Mouse (Mus musculus) neural tube, embryonic 13.5 days (tissue): ENCODE data around the gene Spata3. TPM values are rescaled to one million over a fixed set of nuclear protein-coding genes. Genes with fewer than 3 reads are reported as not detected.

Source experiments
- ATAC-seq: fragments of 200-750 bp; cut with Nextera tagmentation; 2 replicates; pipeline ENCODE4 v1.8.0; 2017; ENCODE audit warnings: low read depth, mild to moderate bottlenecking, moderate TSS enrichment, moderate library complexity
- H3K27ac ChIP-seq: fragments of 300-500 bp; sonication (generic); replicated peaks from 2 replicates; pipeline ENCODE4 v1.5.1; 2015; ENCODE audit warnings: moderate library complexity, mild to moderate bottlenecking, inconsistent platforms
- H3K27me3 ChIP-seq: fragments of 300-500 bp; sonication (generic); 2 replicates; pipeline ENCODE4 v1.6.1; 2015; ENCODE audit warnings: mild to moderate bottlenecking, inconsistent platforms
- H3K36me3 ChIP-seq: fragments of 300-500 bp; sonication (generic); 2 replicates; pipeline ENCODE4 v1.6.1; 2015; ENCODE audit warnings: mild to moderate bottlenecking, inconsistent platforms
- H3K4me1 ChIP-seq: fragments of 300-500 bp; sonication (generic); replicated peaks from 2 replicates; pipeline ENCODE4 v1.6.1; 2015; ENCODE audit warnings: inconsistent platforms
- H3K4me2 ChIP-seq: fragments of 300-500 bp; sonication (generic); 2 replicates; pipeline ENCODE4 v1.6.1; 2015; ENCODE audit warnings: inconsistent platforms, mild to moderate bottlenecking, moderate library complexity
- H3K4me3 ChIP-seq: fragments of 300-500 bp; sonication (generic); 2 replicates; pipeline ENCODE4 v1.5.1; 2015; ENCODE audit warnings: mild to moderate bottlenecking, inconsistent platforms
- H3K9ac ChIP-seq: fragments of 300-500 bp; sonication (generic); 2 replicates; pipeline ENCODE4 v1.6.1; 2015; ENCODE audit warnings: moderate library complexity, mild to moderate bottlenecking, inconsistent platforms
- H3K9me3 ChIP-seq: fragments of 300-500 bp; sonication (generic); 2 replicates; pipeline ENCODE4 v1.6.1; 2016; ENCODE audit warnings: inconsistent platforms
- WGBS: fragments of 180-500 bp; shearing (Covaris S2); methylation state at CpG from one replicate; pipeline ENCODE4 v1.1.7; 2015; 5-methylcytosine and 5-hydroxymethylcytosine counted together
- polyA plus RNA-seq: library from polyadenylated mRNA; unstranded; fragments of >200 nt; fragmentation: Nextera tagmentation; extraction: Ambion mirVana; gene quantifications from 2 replicates; pipeline ENCODE4 v1.2.1, GENCODE M21; 2015

Gene Spata3
- polyA plus RNA-seq, 1 experiment from 2014 or later: not detected

GRCm38 (mm10) chr1:86040131-86040530 lies 23.5 kb downstream of the Spata3 start:
- H3K4me3 ChIP-seq: no peak overlapping the region
- H3K9me3 ChIP-seq: peaks cover 11% of the 10 kb centered on the region
- H3K36me3 ChIP-seq: no peaks in the 10 kb centered on the region
- no peak for ATAC-seq
- no peak overlapping the region for H3K9ac ChIP-seq
- no peaks in the 10 kb centered on the region for H3K4me1 ChIP-seq
- H3K27ac ChIP-seq: no peak overlapping the region
- peaks cover 22% of the 10 kb centered on the region for H3K27me3 ChIP-seq
- WGBS: 59% methylated on average over 4 of the region's 4 CpGs
- no peak overlapping the region for H3K4me2 ChIP-seq

DNA sequence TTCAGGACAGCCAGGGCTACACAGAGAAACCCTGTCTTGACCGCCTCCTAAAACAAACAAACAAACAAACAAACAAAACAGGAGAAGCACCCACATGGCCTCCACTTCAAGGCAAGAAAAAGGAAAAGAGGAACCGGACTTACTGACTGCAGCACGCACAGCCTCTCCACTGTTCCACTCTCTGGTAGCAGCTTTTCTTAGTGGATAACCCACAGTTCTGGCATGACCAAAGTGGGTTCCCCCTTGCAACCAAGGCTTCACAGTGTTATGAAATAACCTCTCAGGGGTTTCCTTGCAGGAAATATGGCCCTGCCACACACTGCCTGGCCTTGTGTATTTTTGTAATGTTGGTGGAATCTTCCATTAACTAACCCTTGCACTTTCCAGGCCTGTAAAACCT lies 24.2 kb downstream of the Spata3 start:
- Histone ChIP-seq H3K9me3 (peaks cover 11% of the 10 kb centered on the region), H3K4me3 (no peak overlapping the region), H3K27ac (no peak overlapping the region), H3K27me3 (peaks cover 29% of the 10 kb centered on the region), H3K4me2 (no peak overlapping the region), H3K36me3 (no peaks in the 10 kb centered on the region), H3K9ac (no peak overlapping the region), H3K4me1 (no peaks in the 10 kb centered on the region; the same call in 1 of the 2 replicates)
- no peak for ATAC-seq
- WGBS: 91% methylated on average over 3 of the region's 3 CpGs

GRCm38 (mm10) chr1:86045056-86045455 lies 28.4 kb downstream of the Spata3 start:
- H3K4me1 ChIP-seq: peaks cover 12% of the 10 kb centered on the region
- no peak overlapping the region for H3K9ac ChIP-seq
- H3K27ac ChIP-seq: no peak overlapping the region
- H3K4me2 ChIP-seq: peak overlapping the region; percentile 91
- H3K27me3 ChIP-seq: peaks cover 59% of the 10 kb centered on the region
- peaks cover 11% of the 10 kb centered on the region for H3K9me3 ChIP-seq
- 64% methylated on average over 4 of the region's 4 CpGs for WGBS
- ATAC-seq: no peak
- H3K36me3 ChIP-seq: no peaks in the 10 kb centered on the region
- H3K4me3 ChIP-seq: peak overlapping the region; percentile 58; the same call in 1 of the 2 replicates

GRCm38 (mm10) chr1:86045848-86046805 lies 29.5 kb downstream of the Spata3 start, which contains the start of gene 2810459M11Rik:
Gene 2810459M11Rik (plus strand): TSS chr1:86045863.
- WGBS: under 1% methylated on average over 110 of the region's 110 CpGs
- ATAC-seq: peak; percentile 82
- Histone ChIP-seq H3K9me3 (peaks cover 10% of the 10 kb centered on the region), H3K36me3 (no peaks in the 10 kb centered on the region), H3K4me1 (peaks cover 12% of the 10 kb centered on the region), H3K4me3 (peak within 1 kb of the TSS; percentile 58), H3K27me3 (peaks cover 59% of the 10 kb centered on the region), H3K4me2 (peak within 1 kb of the TSS; percentile 91), H3K9ac (peak within 1 kb of the TSS; percentile 80), H3K27ac (no peak within 1 kb of the TSS)

- 11% methylated on average over 24 of the region's 24 CpGs for WGBS
Measured at GRCm38 (mm10) chr1:86046833-86047563, 30.4 kb downstream of the Spata3 start.

DNA sequence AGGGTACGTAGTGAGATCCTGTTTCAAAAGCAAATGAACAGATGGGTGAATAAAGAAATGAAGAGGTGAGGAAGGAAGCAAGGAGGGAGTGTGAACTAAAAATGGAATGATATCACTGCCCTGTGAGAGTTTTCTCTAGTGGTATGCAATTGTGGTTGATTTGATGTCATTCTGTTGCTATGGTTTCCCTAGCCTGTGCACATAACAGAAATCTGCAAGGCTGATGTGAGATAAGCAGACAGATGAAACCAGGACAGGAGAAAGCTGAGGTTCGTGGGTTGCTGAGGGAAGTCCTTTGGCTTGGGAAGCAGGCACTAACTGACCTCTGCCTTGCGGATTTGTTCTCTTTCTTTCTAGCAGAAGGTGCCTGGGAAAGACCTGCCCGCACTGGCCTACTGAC lies 31.6 kb downstream of the Spata3 start:
- no peak overlapping the region for H3K27ac ChIP-seq
- no peak overlapping the region for H3K4me2 ChIP-seq
- peaks cover 55% of the 10 kb centered on the region for H3K27me3 ChIP-seq
- no peaks in the 10 kb centered on the region for H3K9me3 ChIP-seq
- H3K9ac ChIP-seq: no peak overlapping the region
- ATAC-seq: no peak
- H3K4me3 ChIP-seq: no peak overlapping the region
- H3K4me1 ChIP-seq: peaks cover 12% of the 10 kb centered on the region
- no peaks in the 10 kb centered on the region for H3K36me3 ChIP-seq
- 89% methylated on average over 4 of the region's 4 CpGs for WGBS

More at GRCm38 (mm10) chr1:86046833-86047563, 30.4 kb downstream of the Spata3 start:
- no peak overlapping the region; the same call in 1 of the 2 replicates for H3K9ac ChIP-seq
- peak overlapping the region; percentile 58 for H3K4me3 ChIP-seq
- peak overlapping the region; percentile 91 for H3K4me2 ChIP-seq
- peak; percentile 24 for ATAC-seq
- H3K36me3 ChIP-seq: no peaks in the 10 kb centered on the region
- H3K9me3 ChIP-seq: peaks cover 2% of the 10 kb centered on the region; the same call in 1 of the 2 replicates
- H3K4me1 ChIP-seq: peaks cover 12% of the 10 kb centered on the region
- H3K27ac ChIP-seq: no peak overlapping the region
- peaks cover 59% of the 10 kb centered on the region for H3K27me3 ChIP-seq

- Histone ChIP-seq H3K4me2 (no peak overlapping the region), H3K27ac (no peak overlapping the region), H3K36me3 (no peaks in the 10 kb centered on the region), H3K27me3 (peaks cover 51% of the 10 kb centered on the region), H3K4me3 (no peak overlapping the region), H3K9me3 (no peaks in the 10 kb centered on the region), H3K9ac (no peak overlapping the region), H3K4me1 (peaks cover 12% of the 10 kb centered on the region)
- 82% methylated on average over 3 of the region's 3 CpGs for WGBS
- ATAC-seq: no peak
Measured at GRCm38 (mm10) chr1:86048744-86049143, 32.1 kb downstream of the Spata3 start.

DNA sequence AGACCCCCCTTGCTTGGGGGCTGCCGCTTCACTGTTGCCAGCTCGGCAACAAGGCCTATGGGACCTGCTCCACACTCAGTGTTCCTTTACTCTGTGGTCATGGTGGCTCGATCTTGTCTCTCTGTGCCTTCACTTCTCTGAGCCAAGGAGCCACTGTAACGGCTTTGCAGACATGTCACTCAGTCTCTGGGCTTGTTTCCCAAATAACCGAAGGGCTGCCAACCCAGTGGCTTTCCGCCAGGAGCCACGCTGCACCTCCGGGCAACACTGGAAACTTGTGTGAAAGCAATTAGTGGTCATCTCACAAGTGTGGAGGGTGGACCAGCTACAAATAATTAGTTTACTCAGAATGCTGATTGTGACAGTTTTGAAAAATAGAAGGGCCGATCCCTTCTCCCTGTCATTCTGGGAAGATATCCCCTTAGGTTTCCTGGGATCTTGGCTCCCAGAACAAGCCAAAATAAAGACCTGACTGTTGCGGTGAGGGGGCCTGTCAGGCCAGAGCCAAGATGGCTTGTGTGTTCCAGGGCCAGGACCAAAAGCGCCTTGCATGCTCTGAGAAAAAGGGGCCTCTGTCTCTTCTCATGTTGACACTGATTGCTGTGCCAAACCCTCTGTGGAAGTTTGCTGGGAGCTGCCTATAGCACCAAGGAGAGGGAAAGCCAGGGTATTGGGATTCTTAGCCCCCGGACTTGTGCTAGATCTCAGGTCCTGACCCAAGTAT lies 36.7 kb downstream of the Spata3 start:
- H3K27ac ChIP-seq: peak overlapping the region; percentile 52; the same call in 1 of the 2 replicates

GRCm38 (mm10) chr1:86054943-86055342 lies 38.3 kb downstream of the Spata3 start:
- WGBS: 19% methylated on average over 3 of the region's 3 CpGs
- H3K27me3 ChIP-seq: no peaks in the 10 kb centered on the region
- H3K36me3 ChIP-seq: no peaks in the 10 kb centered on the region
- no peak overlapping the region for H3K9ac ChIP-seq
- H3K27ac ChIP-seq: no peak overlapping the region
- peaks cover 12% of the 10 kb centered on the region; the same call in 1 of the 2 replicates for H3K4me1 ChIP-seq
- H3K9me3 ChIP-seq: no peaks in the 10 kb centered on the region
- H3K4me2 ChIP-seq: no peak overlapping the region
- H3K4me3 ChIP-seq: no peak overlapping the region
- ATAC-seq: no peak

More for the DNA sequence above, 36.7 kb downstream of the Spata3 start:
- H3K9me3 ChIP-seq: no peaks in the 10 kb centered on the region
- peaks cover 9% of the 10 kb centered on the region for H3K27me3 ChIP-seq
- ATAC-seq: peak; percentile 57; the same call in 1 of the 2 replicates
- no peak overlapping the region for H3K9ac ChIP-seq
- no peaks in the 10 kb centered on the region for H3K36me3 ChIP-seq
- 85% methylated on average over 12 of the region's 12 CpGs for WGBS
- H3K4me3 ChIP-seq: no peak overlapping the region
- H3K4me2 ChIP-seq: no peak overlapping the region
- H3K4me1 ChIP-seq: peaks cover 5% of the 10 kb centered on the region; the same call in 1 of the 2 replicates

- H3K27ac ChIP-seq: no peak overlapping the region
- H3K4me2 ChIP-seq: no peak overlapping the region
- peaks cover 12% of the 10 kb centered on the region; the same call in 1 of the 2 replicates for H3K4me1 ChIP-seq
- H3K4me3 ChIP-seq: no peak overlapping the region
- no peaks in the 10 kb centered on the region for H3K9me3 ChIP-seq
- H3K9ac ChIP-seq: no peak overlapping the region
- WGBS: 96% methylated on average over 4 of the region's 4 CpGs
- no peak for ATAC-seq
- H3K27me3 ChIP-seq: no peaks in the 10 kb centered on the region; the same call in 1 of the 2 replicates
- no peaks in the 10 kb centered on the region for H3K36me3 ChIP-seq
Measured at GRCm38 (mm10) chr1:86056284-86056683, 39.7 kb downstream of the Spata3 start.
